Mouse (Mus musculus): ENCODE data around the gene Il31ra. TPM values are rescaled to one million over a fixed set of nuclear protein-coding genes. Genes with fewer than 3 reads are reported as not detected.

The Il31ra gene
- total RNA-seq, 2 experiments from 2014 or later: 0.13 to 0.20 TPM

DNA sequence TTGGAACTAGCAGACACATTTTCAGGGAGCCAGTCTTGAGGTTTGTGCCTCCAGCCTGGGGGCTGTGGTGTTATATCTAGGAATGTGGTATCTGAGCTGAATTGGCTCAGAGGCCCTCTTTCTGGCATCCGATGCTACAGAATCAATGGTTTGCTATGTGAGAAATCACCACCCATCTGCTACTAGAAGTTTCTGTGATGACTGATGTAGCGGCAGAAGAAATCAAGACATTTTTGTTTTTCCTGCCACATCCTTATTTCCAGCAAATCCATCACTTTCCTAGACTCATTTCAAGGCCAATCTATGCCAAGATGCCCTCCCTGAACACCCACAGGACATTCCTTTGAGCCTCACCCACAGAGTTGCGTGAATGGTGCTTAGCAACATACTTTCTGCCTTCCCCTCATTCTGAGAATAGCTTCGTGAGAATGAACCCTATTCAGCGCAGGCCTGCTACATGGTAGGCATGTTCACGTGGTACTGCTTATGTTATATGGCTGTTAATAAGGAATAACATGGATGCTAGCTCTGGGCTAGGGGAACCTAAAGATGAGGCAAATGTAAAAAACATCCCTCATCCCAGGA is 33.5 kb downstream of the Il31ra start:
- no peak for DNase-seq

- DNase-seq: no peak
These were observed 37.7 kb downstream of the Il31ra start for GRCm38 (mm10) chr13:112556501-112556900.

GRCm38 (mm10) chr13:112553304-112553703 is 40.9 kb downstream of the Il31ra start:
- DNase-seq: no peak

DNA sequence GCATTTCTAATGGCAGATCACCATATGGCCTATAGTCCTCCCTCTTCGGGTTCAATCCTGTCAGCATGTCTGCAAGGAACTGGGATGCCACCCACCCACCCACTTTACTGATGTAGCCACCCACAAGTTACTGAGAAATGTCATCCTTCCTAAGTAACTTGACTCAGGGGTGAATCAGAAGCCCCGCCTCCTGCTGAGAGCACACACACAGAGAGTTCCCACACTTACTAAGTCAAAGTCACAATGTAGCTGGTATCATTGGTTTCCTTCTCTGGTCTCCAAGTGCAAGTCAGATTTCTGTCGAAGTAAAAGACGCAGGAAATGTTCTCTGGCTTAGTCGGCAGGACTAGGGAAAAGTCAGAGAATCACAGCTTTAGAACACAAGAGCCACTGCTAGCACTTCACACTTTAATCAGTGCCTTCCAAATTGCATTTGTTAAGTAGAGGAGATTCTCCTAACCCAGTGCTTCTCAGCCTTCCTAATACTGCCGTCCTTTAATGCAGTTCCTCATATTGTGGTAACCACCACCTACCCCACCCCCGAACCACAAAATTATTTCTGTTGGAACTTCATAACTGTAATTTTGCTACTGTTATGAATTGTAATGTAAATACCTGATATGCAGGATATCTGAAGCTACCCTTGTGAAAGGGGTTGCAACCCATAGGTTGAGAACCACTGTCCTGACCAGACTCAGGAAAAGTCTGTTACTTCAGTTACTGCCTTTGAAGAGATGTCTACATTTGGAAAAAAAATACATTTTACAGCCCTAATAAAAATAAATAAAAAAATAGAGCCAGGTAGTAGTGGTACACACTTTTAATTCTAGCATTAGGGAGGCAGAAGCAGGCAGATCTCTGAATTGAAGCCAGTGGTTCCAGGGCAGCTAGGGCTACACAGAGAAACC is 42.3 kb downstream of the Il31ra start:
- no peak for DNase-seq

DNA sequence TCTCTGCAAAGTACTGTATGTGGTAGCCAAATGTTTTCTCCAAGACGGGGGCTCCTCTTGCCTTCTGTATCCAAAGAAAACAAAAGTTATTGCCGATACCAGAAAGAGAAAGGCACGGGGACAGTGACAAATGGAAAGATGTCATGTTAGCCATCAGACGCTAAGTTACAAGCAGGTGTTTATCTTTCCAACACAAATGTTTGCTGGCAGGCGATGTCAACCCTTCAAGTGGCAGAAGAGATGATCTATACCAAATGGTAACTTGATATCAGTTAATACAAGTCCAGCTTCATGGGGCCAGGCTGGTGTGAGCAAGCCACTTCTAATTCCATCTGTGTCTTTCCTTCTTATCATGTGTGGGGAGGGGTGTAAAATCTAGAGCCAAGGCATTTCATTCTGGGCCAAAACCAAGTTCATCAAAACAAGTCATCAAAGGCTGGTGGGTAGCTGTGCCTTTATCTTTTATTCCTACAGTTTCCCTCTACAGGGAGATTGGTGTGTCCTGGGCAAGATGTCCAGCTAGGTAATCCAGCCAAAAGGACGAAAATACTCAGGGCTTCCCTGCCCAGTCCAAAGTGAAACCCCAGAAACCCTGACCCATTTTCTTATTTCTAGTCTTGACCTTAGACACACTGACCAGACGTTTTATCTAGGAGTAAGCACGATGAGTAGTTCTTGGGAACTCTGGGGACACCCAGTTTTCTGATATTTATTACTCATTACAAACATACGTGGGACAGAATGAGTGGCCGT is 52.8 kb downstream of the Il31ra start:
- DNase-seq: no peak

- no peak for DNase-seq
These were observed 53.5 kb downstream of the Il31ra start for GRCm38 (mm10) chr13:112540616-112541015.

DNA sequence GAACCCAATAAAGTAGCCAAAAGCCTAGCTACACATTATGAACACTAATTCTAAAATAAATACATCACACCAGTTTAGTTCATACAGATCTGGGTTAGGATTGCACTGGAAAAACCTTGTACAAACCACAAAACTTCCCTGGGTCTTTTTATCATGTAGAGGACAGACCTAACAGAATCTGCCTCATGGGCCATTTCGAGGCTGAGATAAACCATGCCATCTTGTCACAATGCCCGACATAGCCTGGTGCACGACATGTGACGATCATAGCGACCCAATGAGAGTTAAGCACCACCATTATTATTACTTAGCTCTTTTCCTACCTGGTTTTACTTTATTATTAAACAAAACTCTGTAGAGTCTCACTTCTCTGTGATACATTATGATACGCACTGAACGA is 57.1 kb downstream of the Il31ra start:
- DNase-seq: no peak

DNA sequence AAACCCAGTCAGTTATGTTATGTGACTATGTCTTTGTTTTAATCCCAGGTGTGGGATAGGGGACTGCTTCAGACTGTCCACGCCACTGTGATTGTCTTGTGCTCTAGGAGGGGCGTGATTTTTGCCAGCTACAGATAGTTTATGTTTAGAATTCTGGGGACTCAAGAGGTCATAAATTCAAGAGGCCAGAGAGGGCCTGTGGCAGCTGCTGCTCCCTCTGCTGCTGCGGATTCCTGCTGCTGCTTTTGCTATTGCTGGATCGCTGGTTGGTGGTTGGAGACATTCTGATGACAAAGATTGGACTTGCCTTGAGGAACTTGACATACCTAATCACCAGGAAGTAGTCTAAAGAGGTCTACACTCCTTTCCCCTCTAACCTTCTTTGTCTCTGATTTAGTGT is 57.5 kb downstream of the Il31ra start:
- no peak for DNase-seq

DNA sequence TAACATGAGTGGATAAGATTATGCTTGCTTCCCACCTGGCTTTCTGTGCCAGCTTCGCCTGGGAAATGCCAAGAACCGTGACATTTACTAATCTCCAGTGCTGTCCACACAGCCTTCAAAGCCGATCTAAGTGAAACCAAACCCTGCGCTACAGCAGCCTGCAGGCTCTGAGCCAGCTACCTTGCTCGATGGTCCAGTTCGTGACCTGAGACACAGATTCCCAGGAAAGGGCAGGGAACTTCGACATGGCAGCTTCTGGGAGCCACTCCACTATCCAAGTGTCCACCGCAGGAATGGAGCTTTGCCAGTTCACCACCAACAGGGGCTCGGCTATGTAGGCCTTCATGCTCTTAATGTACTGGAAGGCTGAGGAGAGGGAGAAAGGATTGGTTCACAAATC is 60.6 kb downstream of the Il31ra start:
- peak; percentile 73 to 74 for DNase-seq

GRCm38 (mm10) chr13:112532235-112532634 is 61.9 kb downstream of the Il31ra start:
- DNase-seq: no peak

DNA sequence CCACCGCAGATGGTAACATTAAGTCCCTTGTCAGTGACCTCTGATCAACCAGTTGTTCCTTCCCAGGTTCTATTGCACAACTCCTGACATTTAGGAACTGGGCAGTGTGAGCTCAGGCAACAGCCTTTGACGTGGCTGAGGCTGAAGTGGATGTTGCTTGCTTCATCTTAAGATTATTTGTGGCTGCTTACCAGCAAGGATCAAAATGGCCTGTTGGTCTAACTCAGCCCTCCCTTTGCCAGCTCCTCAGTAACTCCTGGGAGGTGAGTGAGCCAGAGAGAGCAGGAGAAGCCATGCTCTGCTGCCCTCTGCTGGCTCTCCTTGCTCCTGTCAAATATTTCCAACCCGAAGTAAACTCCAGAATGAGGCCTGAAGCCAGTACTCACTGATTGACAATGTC is 64.3 kb downstream of the Il31ra start:
- DNase-seq: peak; percentile 84 to 89

DNA sequence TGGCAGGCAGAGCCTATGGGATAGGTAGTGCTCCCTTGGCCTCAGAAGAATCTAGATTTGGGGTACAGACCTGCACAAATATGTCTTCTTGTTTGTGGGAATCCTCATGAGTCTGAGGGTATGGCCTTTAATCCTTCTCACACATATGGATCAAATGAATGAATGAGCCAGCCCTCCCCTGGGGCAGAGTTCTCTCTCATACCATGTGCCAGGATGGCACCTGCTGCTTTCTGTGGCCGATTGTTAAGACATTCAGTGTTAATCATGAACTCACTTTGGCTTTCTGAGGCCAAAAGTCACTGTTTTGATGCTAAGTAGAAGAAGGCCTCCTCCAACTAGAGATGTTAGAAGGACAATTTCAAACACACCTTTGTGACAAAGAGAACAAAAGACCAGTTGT is 67.0 kb downstream of the Il31ra start:
- no peak for DNase-seq

DNA sequence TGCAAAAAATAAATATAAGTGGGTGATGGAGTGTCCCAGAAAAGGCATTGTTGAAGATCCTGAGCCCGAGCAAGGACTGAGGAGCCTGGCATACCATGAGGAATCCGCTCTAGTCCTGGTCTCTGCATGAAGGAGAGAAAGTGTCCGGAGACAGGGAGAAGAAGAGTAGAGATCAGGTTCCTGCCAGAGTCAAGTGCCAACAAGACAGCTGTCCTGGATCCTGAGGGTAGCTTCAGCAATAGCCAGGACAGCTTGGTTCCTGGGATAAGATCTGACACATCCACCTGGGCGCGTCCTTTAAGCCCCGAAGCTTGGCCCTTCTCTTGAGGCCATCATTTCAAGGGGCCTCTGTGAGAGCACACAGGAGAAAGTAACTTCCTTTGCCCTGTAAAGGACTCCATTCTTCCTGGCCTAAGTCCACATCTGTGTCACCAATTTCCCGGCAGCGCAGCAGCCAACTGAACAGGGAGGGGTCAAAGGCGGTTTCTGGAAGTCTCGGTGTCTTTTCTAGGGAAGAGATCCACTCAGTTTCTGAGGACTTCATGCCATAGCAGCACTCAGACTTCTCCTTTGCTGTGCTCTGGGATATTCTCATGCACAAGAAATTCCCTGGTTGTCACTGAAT is 70.7 kb downstream of the Il31ra start:
- no peak for DNase-seq

DNA sequence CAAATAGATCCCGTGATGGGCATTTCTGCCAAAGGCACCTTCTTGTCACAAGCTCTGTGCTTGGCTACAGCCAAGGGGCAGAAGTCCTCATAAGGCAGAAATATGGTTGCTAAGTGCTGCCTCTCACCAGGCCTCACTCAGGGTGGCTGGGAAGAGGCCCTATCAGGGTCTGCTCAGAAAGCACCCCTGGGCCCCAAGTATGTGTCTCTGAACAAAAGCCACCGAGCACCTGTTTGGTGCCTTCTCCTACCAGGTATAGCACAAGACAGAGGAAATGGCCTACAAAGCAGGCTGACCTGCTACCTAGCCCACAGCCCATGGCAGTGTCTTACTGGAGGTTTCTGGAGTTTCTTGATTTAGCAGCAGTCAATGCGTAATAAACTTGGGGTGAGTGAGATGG is 71.3 kb downstream of the Il31ra start:
- no peak for DNase-seq

GRCm38 (mm10) chr13:112522261-112522660 is 71.9 kb downstream of the Il31ra start:
- DNase-seq: no peak

DNA sequence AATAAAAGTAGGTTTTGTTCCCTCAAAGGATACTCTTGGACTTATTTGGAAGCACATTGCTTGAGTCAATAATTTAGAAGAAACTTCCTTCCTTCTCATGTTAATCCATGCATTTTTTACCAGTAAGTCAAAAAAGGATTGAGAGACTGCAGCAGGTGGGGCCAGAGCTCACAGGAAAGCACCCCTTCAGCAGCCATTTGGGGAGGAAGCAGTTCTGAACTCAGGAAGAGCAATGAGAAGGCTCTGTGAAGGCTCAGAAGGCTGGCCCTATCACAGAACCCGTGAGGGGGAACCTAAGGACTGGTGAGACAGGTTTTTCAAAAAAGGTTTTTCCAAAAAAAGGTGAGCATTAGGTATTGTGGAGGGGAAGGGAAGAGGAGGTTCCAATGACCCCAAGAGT is 79.6 kb downstream of the Il31ra start:
- DNase-seq: no peak

- no peak for DNase-seq
These were observed 81.3 kb downstream of the Il31ra start for GRCm38 (mm10) chr13:112512824-112513223.

DNA sequence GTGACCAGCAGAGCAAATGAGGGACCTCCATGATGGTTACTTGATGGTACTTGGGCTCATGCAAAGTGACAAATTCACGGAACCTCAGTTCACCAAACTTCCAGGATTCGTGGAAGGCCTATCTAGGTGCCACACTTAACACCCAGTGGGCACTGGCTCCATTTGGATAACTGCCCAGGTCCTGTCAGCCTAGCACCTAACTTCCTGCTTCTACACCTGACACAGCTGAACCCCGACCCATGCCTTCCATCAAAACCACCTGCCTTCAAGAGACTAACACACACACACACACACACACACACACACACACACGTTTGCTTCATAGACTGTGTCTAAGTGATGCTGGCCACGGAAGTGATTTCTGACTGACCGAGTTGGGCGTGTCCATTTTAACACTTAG is 82.3 kb downstream of the Il31ra start:
- DNase-seq: no peak

- peak; percentile 51 to 73 for DNase-seq
These were observed 82.9 kb downstream of the Il31ra start for GRCm38 (mm10) chr13:112511261-112511660.

- DNase-seq: no peak
These were observed 83.5 kb downstream of the Il31ra start for GRCm38 (mm10) chr13:112510437-112511212.

- peak; percentile 65 to 76 for DNase-seq
These were observed 84.7 kb downstream of the Il31ra start for GRCm38 (mm10) chr13:112509465-112509864.

- DNase-seq: no peak
These were observed 85.7 kb downstream of the Il31ra start for GRCm38 (mm10) chr13:112508487-112508886.

Data from adrenal gland, postnatal 36 days (tissue).